Mouse (Mus musculus) kidney, adult 11 months (tissue): ENCODE results near the gene H2al1e.
"Not testable (repeated sequence)": the region's sequence is repeated elsewhere in the genome, so short reads cannot be mapped to it uniquely, and the experiment has no call there.

Source experiments
- DNase-seq: peaks from one replicate; pipeline ENCODE4 v3.0.0; 2022

H2al1e gene

GRCm38 (mm10) chrX:11311634-11312033 lies at the start of gene H2al1e:
TSS of gene H2al1e (plus strand) at chrX:11311934.
- not testable (repeated sequence) for DNase-seq

- no peak for DNase-seq
Measured at GRCm38 (mm10) chrX:11264918-11265317, 46.8 kb upstream of the H2al1e start.

GRCm38 (mm10) chrX:11267791-11268190 lies 43.9 kb upstream of the H2al1e start:
- DNase-seq, result peak; percentile 26

GRCm38 (mm10) chrX:11269074-11269473 lies 42.7 kb upstream of the H2al1e start:
- no peak for DNase-seq

GRCm38 (mm10) chrX:11273190-11273589 lies 38.5 kb upstream of the H2al1e start:
- no peak for DNase-seq

GRCm38 (mm10) chrX:11277083-11277482 lies 34.7 kb upstream of the H2al1e start:
- no peak for DNase-seq

GRCm38 (mm10) chrX:11280741-11281140 lies 31.0 kb upstream of the H2al1e start:
- DNase-seq, result no peak

- DNase-seq, result no peak
Measured at GRCm38 (mm10) chrX:11288306-11288882, 23.3 kb upstream of the H2al1e start.

- DNase-seq, result no peak
Measured at GRCm38 (mm10) chrX:11289244-11289643, 22.5 kb upstream of the H2al1e start.

- DNase-seq, result not testable (repeated sequence)
Measured at GRCm38 (mm10) chrX:11298957-11299356, 12.8 kb upstream of the H2al1e start, which contains the start of gene H2al1a. TSS of gene H2al1a (plus strand) at chrX:11299257.

GRCm38 (mm10) chrX:11302132-11302531 lies 9.6 kb upstream of the H2al1e start, which contains the start of gene H2al1b:
TSS of gene H2al1b (plus strand) at chrX:11302432.
- DNase-seq, result not testable (repeated sequence)

- not testable (repeated sequence) for DNase-seq
Measured at GRCm38 (mm10) chrX:11305355-11305754, 6.4 kb upstream of the H2al1e start, which contains the start of gene H2al1c. TSS of gene H2al1c (plus strand) at chrX:11305655.

- not testable (repeated sequence) for DNase-seq
Measured at GRCm38 (mm10) chrX:11308524-11308923, 3.2 kb upstream of the H2al1e start, which contains the start of gene H2al1d. TSS of gene H2al1d (plus strand) at chrX:11308824.

GRCm38 (mm10) chrX:11314858-11315257 lies 3.1 kb downstream of the H2al1e start, which contains the start of gene H2al1f:
TSS of gene H2al1f (plus strand) at chrX:11315158.
- not testable (repeated sequence) for DNase-seq

GRCm38 (mm10) chrX:11317956-11318355 lies 6.2 kb downstream of the H2al1e start, which contains the start of gene H2al1g:
TSS of gene H2al1g (plus strand) at chrX:11318256.
- not testable (repeated sequence) for DNase-seq

GRCm38 (mm10) chrX:11321192-11321591 lies 9.5 kb downstream of the H2al1e start, which contains the start of gene H2al1h:
TSS of gene H2al1h (plus strand) at chrX:11321492.
- not testable (repeated sequence) for DNase-seq

- not testable (repeated sequence) for DNase-seq
Measured at GRCm38 (mm10) chrX:11324359-11324758, 12.6 kb downstream of the H2al1e start, which contains the start of gene H2al1i. TSS of gene H2al1i (plus strand) at chrX:11324659.

- not testable (repeated sequence) for DNase-seq
Measured at GRCm38 (mm10) chrX:11327522-11327921, 15.8 kb downstream of the H2al1e start, which contains the start of gene H2al1j. TSS of gene H2al1j (plus strand) at chrX:11327822.

GRCm38 (mm10) chrX:11345762-11346161 lies 34.0 kb downstream of the H2al1e start:
- no peak for DNase-seq

- DNase-seq, result no peak
Measured at GRCm38 (mm10) chrX:11346756-11347155, 35.0 kb downstream of the H2al1e start.

- no peak for DNase-seq
Measured at GRCm38 (mm10) chrX:11360823-11361222, 49.1 kb downstream of the H2al1e start.

- no peak for DNase-seq
Measured at GRCm38 (mm10) chrX:11361261-11361660, 49.5 kb downstream of the H2al1e start.
